Comparison of ENCODE assay signal across 37 mouse cellular contexts in genomic region chr16:97474671-97475070, GRCm38 (mm10). TPM values are rescaled to one million over a fixed set of nuclear protein-coding genes. Genes with fewer than 3 reads are reported as not detected.
"Had no signal": no experiment of that assay in that cellular context is flagged by ENCODE, and none has a peak within 500 bp of the region (broad histone marks: within the 10 kb centered on the region; RNA-seq: fewer than 3 reads in every experiment).

No protein-coding gene starts in this region.

- H3K4me3 ChIP-seq: gastrocnemius, adult 2 months; heart, embryonic 10.5 days; heart, embryonic 12.5 days; hindbrain, embryonic 13.5 days; hindbrain, embryonic 15.5 days; layer of hippocampus, adult 2 months; left cerebral cortex, adult 2 months; limb, embryonic 10.5 days; limb, embryonic 12.5 days; liver, embryonic 13.5 days; liver, embryonic 15.5 days had no signal

- H3K36me3 ChIP-seq: heart, embryonic 10.5 days; heart, embryonic 12.5 days; hindbrain, embryonic 13.5 days; hindbrain, embryonic 15.5 days; limb, embryonic 10.5 days; limb, embryonic 12.5 days; liver, embryonic 13.5 days; liver, embryonic 15.5 days had no signal

- H3K27me3 ChIP-seq: heart, embryonic 12.5 days; hindbrain, embryonic 13.5 days; hindbrain, embryonic 15.5 days; liver, embryonic 13.5 days; liver, embryonic 15.5 days had no signal

- H3K4me1 ChIP-seq: heart, embryonic 10.5 days; hindbrain, embryonic 13.5 days; hindbrain, embryonic 15.5 days; limb, embryonic 10.5 days; limb, embryonic 12.5 days; liver, embryonic 13.5 days; liver, embryonic 15.5 days had no signal

- DNase-seq: gastrocnemius, adult 2 months; gastrocnemius, postnatal 10 days; gastrocnemius, postnatal 25 days; heart, adult 18-20 months; heart, postnatal 10 days; kidney, adult 18-20 months; kidney, adult 8-10 months; kidney, postnatal 10 days; kidney, postnatal 25 days; kidney, postnatal 4 days; liver; liver, embryonic 13.5 days had no signal

- H3K27ac ChIP-seq: gastrocnemius, adult 2 months; heart, embryonic 10.5 days; hindbrain, embryonic 13.5 days; hindbrain, embryonic 15.5 days; hindbrain, postnatal 0 days; layer of hippocampus, adult 2 months; left cerebral cortex, adult 2 months; limb, embryonic 10.5 days; limb, embryonic 12.5 days; liver, embryonic 13.5 days; liver, embryonic 15.5 days had no signal

RNA-seq across cellular contexts. Expression of gene Mx1, which starts 12.0 kb away (rescaled TPM):
- polyA plus RNA-seq: heart, embryonic 10.5 days; heart, embryonic 12.5 days; hindbrain, embryonic 11.5 days; hindbrain, embryonic 13.5 days; kidney, embryonic 14.5 days; kidney, embryonic 16.5 days; limb, embryonic 10.5 days; limb, embryonic 12.5 days had no signal

RNA-seq across cellular contexts. Expression of gene Fam3b, which starts 39.9 kb away (rescaled TPM):
- total RNA-seq: gastrocnemius, adult 2 months; gastrocnemius, postnatal 10 days; gastrocnemius, postnatal 25 days; gastrocnemius, postnatal 4 days; granulocyte monocyte progenitor cell, adult 5-6 weeks; heart, adult 18-20 months; heart, adult 8-10 months; heart, postnatal 10 days; heart, postnatal 25 days; hematopoietic stem cell, adult 5-6 weeks; hindbrain, postnatal 0 days; layer of hippocampus, adult 2 months; layer of hippocampus, postnatal 10 days; layer of hippocampus, postnatal 25 days; left cerebral cortex, adult 2 months; left cerebral cortex, postnatal 14 days; left cerebral cortex, postnatal 36 days had no signal
- polyA plus RNA-seq: heart, embryonic 10.5 days; heart, embryonic 12.5 days; heart, embryonic 14.5 days; hindbrain, embryonic 11.5 days; hindbrain, embryonic 13.5 days; hindbrain, embryonic 15.5 days; hindbrain, postnatal 0 days; kidney, embryonic 14.5 days; kidney, embryonic 16.5 days; limb, embryonic 10.5 days; limb, embryonic 12.5 days; limb, embryonic 14.5 days; liver, embryonic 11.5 days; liver, embryonic 13.5 days; liver, embryonic 15.5 days had no signal
